Mouse (Mus musculus): Measurements from ENCODE around the gene Gm6034.
"Not testable (repeated sequence)": the region's sequence is repeated elsewhere in the genome, so short reads cannot be mapped to it uniquely, and the experiment has no call there.

Gene Gm6034

DNA sequence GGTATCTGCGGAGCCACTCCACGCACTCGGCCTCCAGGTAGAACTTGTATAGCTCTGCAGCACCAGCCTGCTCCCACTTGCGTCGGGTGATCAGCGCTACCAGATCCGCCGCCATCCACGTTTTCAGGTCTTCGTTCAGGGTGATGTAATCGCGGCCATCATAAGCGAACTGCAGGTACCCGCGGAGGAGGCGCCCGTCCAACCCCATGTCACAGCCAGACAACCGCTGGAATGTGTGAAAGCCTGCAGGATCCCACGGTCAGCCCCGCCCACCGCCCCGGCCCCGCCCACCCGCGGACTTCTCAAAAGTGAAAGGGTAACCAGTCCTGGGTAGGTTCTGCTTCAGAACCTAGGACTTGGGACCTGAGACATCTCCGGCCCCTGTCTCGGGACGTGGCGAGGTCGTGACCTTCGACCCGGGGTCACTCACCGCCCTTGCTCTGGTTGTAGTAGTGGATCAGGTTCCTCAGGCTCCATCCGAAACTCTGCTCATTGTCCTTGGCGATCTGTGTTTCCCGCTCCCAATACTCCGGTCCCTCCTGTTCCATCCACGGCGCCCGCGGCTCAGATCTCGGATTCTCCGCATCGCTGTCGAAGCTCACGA is 40.6 kb downstream of the Gm6034 start:
- DNase-seq: peak; percentile 13 to 25

DNA sequence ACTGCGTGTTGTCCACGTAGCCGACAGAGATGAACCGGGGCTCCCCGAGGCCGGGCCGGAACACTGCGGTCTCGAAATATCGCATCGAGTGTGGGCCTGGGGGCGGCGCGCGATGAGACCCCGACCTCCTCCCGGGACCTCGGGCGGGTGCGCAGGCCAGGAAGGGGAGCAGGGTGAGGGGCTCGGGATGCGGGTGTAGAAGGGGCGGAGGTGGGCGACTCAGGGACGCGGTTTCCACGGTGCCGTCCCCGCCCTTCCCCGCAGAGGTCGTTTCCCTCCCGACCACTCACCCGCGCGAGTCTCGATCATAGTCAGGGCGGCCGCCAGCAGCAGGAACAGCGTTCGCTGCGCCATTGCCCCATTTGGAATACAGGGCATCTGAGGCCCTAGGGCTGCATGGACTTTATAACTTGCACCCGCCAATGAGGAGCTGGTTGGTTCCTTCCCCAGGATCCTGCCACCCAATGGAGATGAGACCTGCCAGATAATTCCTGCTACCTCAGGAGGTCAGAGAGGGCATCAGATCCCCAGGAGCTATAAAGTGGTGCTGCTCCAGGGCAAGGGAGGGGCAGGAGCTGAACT is 41.2 kb downstream of the Gm6034 start:
- DNase-seq: peak; percentile 14

DNA sequence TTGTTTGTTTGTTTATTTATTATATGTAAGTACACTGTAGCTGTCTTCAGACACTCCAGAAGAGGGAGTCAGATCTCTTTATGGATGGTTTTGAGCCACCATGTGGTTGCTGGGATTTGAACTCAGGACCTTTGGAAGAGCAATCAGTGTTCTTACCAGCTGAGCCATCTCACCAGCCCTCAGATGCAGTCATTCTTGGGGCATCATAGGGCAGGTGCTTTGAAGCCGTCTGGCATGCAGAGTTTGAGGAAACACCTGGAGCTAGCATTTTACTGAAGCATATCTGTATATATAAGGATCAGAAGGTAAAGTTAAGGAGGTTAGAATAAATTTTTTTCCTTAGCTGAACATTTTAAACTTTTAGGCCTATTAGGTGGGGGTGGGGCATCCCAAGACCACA is 43.2 kb downstream of the Gm6034 start:
- DNase-seq: not testable (repeated sequence)

DNA sequence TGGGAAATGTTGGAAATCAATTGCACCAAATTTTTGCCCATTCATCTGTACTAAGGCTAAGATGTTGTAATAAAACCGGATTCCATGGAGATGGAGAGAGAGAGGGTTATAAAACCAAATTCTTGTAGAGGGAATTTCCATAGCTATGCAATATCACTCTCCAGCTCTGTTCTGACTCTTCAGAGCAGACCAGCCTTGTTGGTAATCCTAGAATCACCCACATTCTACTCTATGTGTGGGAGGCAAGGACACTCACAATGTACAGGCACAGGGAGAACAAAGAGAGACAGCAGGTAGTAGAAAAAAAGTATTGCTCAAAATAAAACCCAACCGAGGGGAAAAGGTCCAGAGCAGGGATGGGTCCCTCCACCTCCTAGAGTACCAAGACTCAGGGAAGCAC is 49.2 kb downstream of the Gm6034 start:
- not testable (repeated sequence) for DNase-seq

DNA sequence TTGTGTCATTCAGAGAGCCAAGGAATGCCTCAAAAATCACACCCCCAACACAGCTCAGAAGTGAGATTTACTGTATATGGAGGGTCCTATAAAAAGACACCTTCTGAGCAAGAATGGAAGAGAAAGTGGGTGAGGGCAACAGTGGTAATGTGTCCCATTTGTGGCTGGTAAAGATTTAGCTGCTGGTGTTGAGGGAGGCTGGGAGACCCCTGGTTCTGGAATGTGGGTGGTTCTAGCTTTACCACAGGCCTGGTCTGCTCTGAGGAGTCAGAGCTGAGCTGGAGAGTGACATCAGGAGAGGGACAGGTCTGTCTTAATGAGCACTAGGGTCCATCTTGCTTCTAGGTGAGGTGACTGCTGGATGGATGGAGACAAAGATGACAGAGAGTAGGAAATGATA is 49.8 kb downstream of the Gm6034 start:
- not testable (repeated sequence) for DNase-seq

DNA sequence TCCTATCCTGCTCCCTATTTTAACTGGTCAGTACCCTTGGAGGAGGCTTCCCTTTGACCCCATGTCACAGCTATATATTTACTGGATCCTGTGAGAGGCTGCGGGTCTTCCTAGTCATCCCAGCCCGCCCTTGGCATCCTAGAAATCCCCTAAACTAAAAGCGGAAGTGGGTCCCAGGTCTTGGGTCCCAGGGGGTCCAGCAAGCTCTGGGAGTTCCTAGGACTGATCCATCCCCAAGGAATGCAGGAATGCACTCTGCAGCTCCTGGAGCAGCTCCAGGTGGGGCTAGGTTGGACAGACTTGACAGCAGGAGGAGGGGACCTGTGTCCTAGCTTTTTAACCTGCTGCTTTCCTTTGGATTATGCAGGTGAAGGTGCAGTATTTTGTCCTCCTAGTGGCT is 51.2 kb downstream of the Gm6034 start:
- DNase-seq: no peak

DNA sequence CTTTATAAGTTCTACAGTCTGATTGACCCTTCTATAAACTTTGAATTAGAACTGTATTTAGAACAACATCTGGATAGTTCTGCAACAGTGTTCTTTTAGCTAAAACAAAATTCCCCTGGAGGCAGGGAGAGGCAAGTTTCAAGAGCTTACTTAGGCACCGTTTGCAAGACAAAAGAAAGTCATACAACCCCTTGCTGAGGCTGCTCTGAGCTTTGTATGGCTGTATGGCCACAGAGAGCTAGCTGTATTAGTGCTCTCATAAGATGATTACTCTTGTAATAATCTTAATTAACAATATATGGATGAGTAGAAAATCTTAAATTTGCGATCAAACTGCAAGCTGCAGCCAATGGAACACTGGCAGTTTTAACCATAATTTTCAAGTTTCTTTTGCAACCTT is 56.8 kb downstream of the Gm6034 start:
- not testable (repeated sequence) for DNase-seq

DNA sequence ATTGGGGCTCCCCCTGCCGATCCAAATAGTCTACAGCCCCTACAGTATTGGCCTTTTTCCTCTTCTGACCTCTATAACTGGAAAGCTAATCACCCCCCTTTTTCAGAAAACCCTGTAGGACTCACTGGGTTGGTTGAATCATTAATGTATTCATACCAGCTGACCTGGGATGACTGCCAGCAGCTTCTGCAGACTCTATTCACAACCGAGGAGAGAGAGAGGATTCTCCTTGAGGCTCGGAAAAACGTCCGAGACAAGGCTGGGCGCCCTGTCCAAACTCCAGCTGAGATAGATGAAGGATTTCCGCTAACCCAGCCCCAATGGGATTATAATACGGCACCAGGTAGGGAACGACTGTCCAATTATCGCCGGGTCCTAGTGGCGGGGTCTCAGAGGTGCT is 59.3 kb downstream of the Gm6034 start:
- DNase-seq: peak in 1 of 2 experiments; percentile 27

All from cerebellum, postnatal 14 days (tissue).